Mouse (Mus musculus): Measurements from ENCODE around the gene Hspa1b.
"Not testable (repeated sequence)": the region's sequence is repeated elsewhere in the genome, so short reads cannot be mapped to it uniquely, and the experiment has no call there.

Gene Hspa1b

GRCm38 (mm10) chr17:34959130-34959778, at the start of gene Hspa1b:
Hspa1b (minus strand) TSS chr17:34959238.
- DNase-seq (ENCODE audit: low read depth, low spot score) = peak; percentile 69

GRCm38 (mm10) chr17:35007387-35007991, 48.5 kb upstream of the Hspa1b start:
- no peak for DNase-seq (ENCODE audit: low read depth, low spot score)

- not testable (repeated sequence) for DNase-seq (ENCODE audit: low read depth, low spot score)
Measured at GRCm38 (mm10) chr17:35005902-35006301, 46.9 kb upstream of the Hspa1b start.

- DNase-seq (ENCODE audit: low read depth, low spot score) = no peak
Measured at GRCm38 (mm10) chr17:35005158-35005557, 46.1 kb upstream of the Hspa1b start.

- no peak for DNase-seq (ENCODE audit: low read depth, low spot score)
Measured at GRCm38 (mm10) chr17:35004075-35004717, 45.2 kb upstream of the Hspa1b start.

- no peak for DNase-seq (ENCODE audit: low read depth, low spot score)
Measured at GRCm38 (mm10) chr17:35003022-35003838, 44.2 kb upstream of the Hspa1b start.

GRCm38 (mm10) chr17:35002153-35002865, 43.3 kb upstream of the Hspa1b start:
- DNase-seq (ENCODE audit: low read depth, low spot score) = no peak

- no peak for DNase-seq (ENCODE audit: low read depth, low spot score)
Measured at GRCm38 (mm10) chr17:35001452-35002152, 42.6 kb upstream of the Hspa1b start.

GRCm38 (mm10) chr17:35000717-35001451, 41.8 kb upstream of the Hspa1b start, which contains the start of gene Vars:
Vars (plus strand) TSS chr17:35000987.
- peak; percentile 57 for DNase-seq (ENCODE audit: low read depth, low spot score)

GRCm38 (mm10) chr17:34999871-35000716, 41.1 kb upstream of the Hspa1b start:
- DNase-seq (ENCODE audit: low read depth, low spot score) = not testable (repeated sequence)

- DNase-seq (ENCODE audit: low read depth, low spot score) = no peak
Measured at GRCm38 (mm10) chr17:34998526-34999430, 39.7 kb upstream of the Hspa1b start.

GRCm38 (mm10) chr17:34997142-34997483, 38.1 kb upstream of the Hspa1b start:
- no peak for DNase-seq (ENCODE audit: low read depth, low spot score)

- no peak for DNase-seq (ENCODE audit: low read depth, low spot score)
Measured at GRCm38 (mm10) chr17:34996411-34997141, 37.5 kb upstream of the Hspa1b start.

GRCm38 (mm10) chr17:34995927-34996326, 36.9 kb upstream of the Hspa1b start:
- DNase-seq (ENCODE audit: low read depth, low spot score) = not testable (repeated sequence)

GRCm38 (mm10) chr17:34995192-34995591, 36.2 kb upstream of the Hspa1b start:
- not testable (repeated sequence) for DNase-seq (ENCODE audit: low read depth, low spot score)

- no peak for DNase-seq (ENCODE audit: low read depth, low spot score)
Measured at GRCm38 (mm10) chr17:34994751-34995150, 35.7 kb upstream of the Hspa1b start.

GRCm38 (mm10) chr17:34984218-34984617, 25.2 kb upstream of the Hspa1b start:
- no peak for DNase-seq (ENCODE audit: low read depth, low spot score)

Measured in skeletal muscle tissue, adult 2 months (tissue).